Mouse (Mus musculus) ES-Bruce4 (cell line): ENCODE measurements at regions not wholly inside any gene's neighbourhood (a gene's known extent, or its start where the extent isn't known, plus 50 kb on each side); places are given as distances from the start of the nearest gene placed in this dataset.

ENCODE experiments used
- CTCF ChIP-seq: IDR thresholded peaks from one replicate; pipeline ENCODE4 v1.8.1; 2011; ENCODE audit warnings: low read depth, low read length
- EP300 ChIP-seq: IDR thresholded peaks from 2 replicates; pipeline ENCODE4 v1.6.1; 2011; ENCODE audit warnings: low read depth, low read length; ENCODE audit not compliant: insufficient read depth

GRCm38 (mm10) chr12:58654530-58655056 is 357.2 kb downstream of the Sec23a start:
- TF ChIP-seq CTCF (no peak), EP300 (no peak)
